Mouse (Mus musculus): ENCODE measurements around the gene Gm4707.
"Not testable (repeated sequence)": the region's sequence is repeated elsewhere in the genome, so short reads cannot be mapped to it uniquely, and the experiment has no call there.

The Gm4707 gene

GRCm38 (mm10) chr17:71444126-71444525 is 15.6 kb downstream of the Gm4707 start:
- no peak for DNase-seq (ENCODE audit: low read depth, low spot score)

- DNase-seq (ENCODE audit: low read depth, low spot score), result no peak
Observed at GRCm38 (mm10) chr17:71443273-71443672, 16.4 kb downstream of the Gm4707 start.

- not testable (repeated sequence) for DNase-seq (ENCODE audit: low read depth, low spot score)
Observed at GRCm38 (mm10) chr17:71422502-71422901, 37.2 kb downstream of the Gm4707 start.

- DNase-seq (ENCODE audit: low read depth, low spot score), result not testable (repeated sequence)
Observed at GRCm38 (mm10) chr17:71419448-71419847, 40.3 kb downstream of the Gm4707 start.

GRCm38 (mm10) chr17:71417008-71417407 is 42.7 kb downstream of the Gm4707 start:
- DNase-seq (ENCODE audit: low read depth, low spot score), result no peak
